Mouse (Mus musculus) heart, embryonic 11.5 days (tissue): ENCODE data around the gene Mlxip. TPM values are rescaled to one million over a fixed set of nuclear protein-coding genes. Genes with fewer than 3 reads are reported as not detected.

Source experiments
- ATAC-seq: fragments of 200-750 bp; cut with Nextera tagmentation; replicated peaks from 2 replicates; pipeline ENCODE4 v1.8.0; 2017; ENCODE audit warnings: moderate library complexity; ENCODE audit not compliant: insufficient number of reproducible peaks, low FRiP score, low TSS enrichment
- H3K27ac ChIP-seq: fragments of 300-500 bp; sonication (generic); 2 replicates; pipeline ENCODE4 v1.5.1; 2014; ENCODE audit warnings: mild to moderate bottlenecking, low read depth, low read length
- H3K27me3 ChIP-seq: fragments of 300-500 bp; sonication (generic); 2 replicates; pipeline ENCODE4 v1.6.1; 2014; ENCODE audit warnings: mild to moderate bottlenecking, low read length, mixed read lengths; ENCODE audit not compliant: control insufficient read depth, insufficient read depth
- H3K36me3 ChIP-seq: fragments of 300-500 bp; sonication (generic); 2 replicates; pipeline ENCODE4 v1.6.1; 2014; ENCODE audit warnings: mild to moderate bottlenecking, low read length, moderate library complexity, mixed read lengths; ENCODE audit not compliant: control insufficient read depth, insufficient read depth
- H3K4me1 ChIP-seq: fragments of 300-500 bp; sonication (generic); 2 replicates; pipeline ENCODE4 v1.6.1; 2014; ENCODE audit warnings: low read length; ENCODE audit not compliant: control insufficient read depth, insufficient read depth
- H3K4me2 ChIP-seq: fragments of 300-500 bp; sonication (generic); 2 replicates; pipeline ENCODE4 v1.6.1; 2014; ENCODE audit warnings: mild to moderate bottlenecking, moderate library complexity
- H3K4me3 ChIP-seq: fragments of 300-500 bp; sonication (generic); 2 replicates; pipeline ENCODE4 v1.5.1; 2014; ENCODE audit warnings: low read depth, low read length
- H3K9ac ChIP-seq: fragments of 300-500 bp; sonication (generic); 2 replicates; pipeline ENCODE4 v1.6.1; 2014; ENCODE audit warnings: mild to moderate bottlenecking, low read depth, low read length, moderate library complexity
- H3K9me3 ChIP-seq: fragments of 300-500 bp; sonication (generic); replicated peaks from 2 replicates; pipeline ENCODE4 v1.6.1; 2016; ENCODE audit warnings: low read length; ENCODE audit not compliant: control insufficient read depth
- WGBS: fragments of 180-500 bp; shearing (Covaris S2); extraction: QIAGEN DNeasy Blood & Tissue Kit; methylation state at CpG from one replicate; pipeline ENCODE4 v1.1.7; 2014; ENCODE audit not compliant: insufficient replicate concordance; 5-methylcytosine and 5-hydroxymethylcytosine counted together
- polyA plus RNA-seq: library from polyadenylated mRNA; unstranded; fragments of >200 nt; fragmentation: Nextera tagmentation; extraction: Ambion mirVana; gene quantifications from 2 replicates; pipeline ENCODE4 v1.2.1, GENCODE M21; 2014

Mlxip gene
- polyA plus RNA-seq, 1 experiment from 2014 or later: 15.2 TPM

GRCm38 (mm10) chr5:123359431-123359830 is 35.2 kb upstream of the Mlxip start:
- no peak overlapping the region for H3K4me3 ChIP-seq

GRCm38 (mm10) chr5:123362911-123363310 is 31.7 kb upstream of the Mlxip start:
- Histone ChIP-seq H3K27me3 (no peaks in the 10 kb centered on the region), H3K9me3 (no peaks in the 10 kb centered on the region), H3K36me3 (peaks cover 7% of the 10 kb centered on the region; the same call in 1 of the 2 replicates), H3K27ac (no peak overlapping the region), H3K9ac (no peak overlapping the region), H3K4me2 (no peak overlapping the region), H3K4me3 (no peak overlapping the region), H3K4me1 (peaks cover 10% of the 10 kb centered on the region)
- WGBS: 78% methylated on average over 4 of the region's 4 CpGs
- no peak for ATAC-seq

More at GRCm38 (mm10) chr5:123359431-123359830, 35.2 kb upstream of the Mlxip start:
- Histone ChIP-seq H3K4me1 (peaks cover 6% of the 10 kb centered on the region), H3K9ac (no peak overlapping the region), H3K4me2 (no peak overlapping the region), H3K27ac (no peak overlapping the region), H3K36me3 (peaks cover 28% of the 10 kb centered on the region), H3K27me3 (no peaks in the 10 kb centered on the region), H3K9me3 (no peaks in the 10 kb centered on the region)
- no peak for ATAC-seq
- 94% methylated on average over 6 of the region's 6 CpGs for WGBS

- Histone ChIP-seq H3K9ac (no peak overlapping the region), H3K4me2 (no peak overlapping the region), H3K27ac (peak overlapping the region; percentile 52), H3K4me3 (no peak overlapping the region), H3K9me3 (no peaks in the 10 kb centered on the region), H3K36me3 (peaks cover 6% of the 10 kb centered on the region; the same call in 1 of the 2 replicates), H3K4me1 (peaks cover 10% of the 10 kb centered on the region), H3K27me3 (no peaks in the 10 kb centered on the region)
- 74% methylated on average over 11 of the region's 11 CpGs for WGBS
- ATAC-seq: peak; percentile 49; the same call in 1 of the 2 replicates
These were observed 30.2 kb upstream of the Mlxip start for GRCm38 (mm10) chr5:123364302-123364971.

GRCm38 (mm10) chr5:123368869-123369488 is 25.6 kb upstream of the Mlxip start:
- no peak overlapping the region for H3K4me3 ChIP-seq
- peaks cover 9% of the 10 kb centered on the region for H3K4me1 ChIP-seq
- WGBS: 76% methylated on average over 13 of the region's 13 CpGs
- peaks cover 27% of the 10 kb centered on the region for H3K36me3 ChIP-seq
- H3K27ac ChIP-seq: no peak overlapping the region
- no peak for ATAC-seq
- no peaks in the 10 kb centered on the region for H3K9me3 ChIP-seq
- H3K4me2 ChIP-seq: no peak overlapping the region
- H3K27me3 ChIP-seq: no peaks in the 10 kb centered on the region
- H3K9ac ChIP-seq: no peak overlapping the region

- H3K27me3 ChIP-seq: no peaks in the 10 kb centered on the region
- no peak overlapping the region for H3K9ac ChIP-seq
- no peak for ATAC-seq
- no peak overlapping the region for H3K4me3 ChIP-seq
- H3K4me1 ChIP-seq: no peaks in the 10 kb centered on the region
- H3K4me2 ChIP-seq: no peak overlapping the region
- H3K27ac ChIP-seq: no peak overlapping the region
- peaks cover 27% of the 10 kb centered on the region for H3K36me3 ChIP-seq
- 80% methylated on average over 5 of the region's 5 CpGs for WGBS
- no peaks in the 10 kb centered on the region for H3K9me3 ChIP-seq
These were observed 24.5 kb upstream of the Mlxip start for GRCm38 (mm10) chr5:123370049-123370448.

GRCm38 (mm10) chr5:123375262-123375661 is 19.3 kb upstream of the Mlxip start:
- H3K27me3 ChIP-seq: no peaks in the 10 kb centered on the region
- no peak overlapping the region for H3K4me2 ChIP-seq
- H3K9ac ChIP-seq: no peak overlapping the region
- H3K36me3 ChIP-seq: peaks cover 27% of the 10 kb centered on the region
- H3K9me3 ChIP-seq: no peaks in the 10 kb centered on the region
- no peak overlapping the region for H3K4me3 ChIP-seq
- ATAC-seq: no peak
- H3K4me1 ChIP-seq: peaks cover 12% of the 10 kb centered on the region
- WGBS: 87% methylated on average over 10 of the region's 10 CpGs
- H3K27ac ChIP-seq: no peak overlapping the region

- WGBS: 88% methylated on average over 6 of the region's 6 CpGs
- H3K27ac ChIP-seq: no peak overlapping the region
- no peak overlapping the region for H3K4me2 ChIP-seq
These were observed 18.7 kb upstream of the Mlxip start for GRCm38 (mm10) chr5:123375793-123376452.

GRCm38 (mm10) chr5:123376569-123376968 is 18.0 kb upstream of the Mlxip start:
- WGBS: 46% methylated on average over 10 of the region's 10 CpGs
- H3K27ac ChIP-seq: no peak overlapping the region
- no peaks in the 10 kb centered on the region for H3K9me3 ChIP-seq
- no peak for ATAC-seq
- H3K9ac ChIP-seq: no peak overlapping the region
- H3K4me3 ChIP-seq: no peak overlapping the region
- peaks cover 17% of the 10 kb centered on the region for H3K36me3 ChIP-seq
- H3K4me1 ChIP-seq: peaks cover 12% of the 10 kb centered on the region
- H3K4me2 ChIP-seq: no peak overlapping the region
- H3K27me3 ChIP-seq: no peaks in the 10 kb centered on the region

More at GRCm38 (mm10) chr5:123375793-123376452, 18.7 kb upstream of the Mlxip start:
- no peaks in the 10 kb centered on the region for H3K9me3 ChIP-seq
- H3K4me3 ChIP-seq: no peak overlapping the region
- no peaks in the 10 kb centered on the region for H3K27me3 ChIP-seq
- H3K9ac ChIP-seq: no peak overlapping the region
- peaks cover 12% of the 10 kb centered on the region for H3K4me1 ChIP-seq
- no peak for ATAC-seq
- peaks cover 23% of the 10 kb centered on the region for H3K36me3 ChIP-seq
